Mouse (Mus musculus): Measurements from ENCODE around the gene Spx. TPM values are rescaled to one million over a fixed set of nuclear protein-coding genes. Genes with fewer than 3 reads are reported as not detected.

The Spx gene
- polyA plus RNA-seq, 1 experiment from 2014 or later, result 0.33 TPM

DNA sequence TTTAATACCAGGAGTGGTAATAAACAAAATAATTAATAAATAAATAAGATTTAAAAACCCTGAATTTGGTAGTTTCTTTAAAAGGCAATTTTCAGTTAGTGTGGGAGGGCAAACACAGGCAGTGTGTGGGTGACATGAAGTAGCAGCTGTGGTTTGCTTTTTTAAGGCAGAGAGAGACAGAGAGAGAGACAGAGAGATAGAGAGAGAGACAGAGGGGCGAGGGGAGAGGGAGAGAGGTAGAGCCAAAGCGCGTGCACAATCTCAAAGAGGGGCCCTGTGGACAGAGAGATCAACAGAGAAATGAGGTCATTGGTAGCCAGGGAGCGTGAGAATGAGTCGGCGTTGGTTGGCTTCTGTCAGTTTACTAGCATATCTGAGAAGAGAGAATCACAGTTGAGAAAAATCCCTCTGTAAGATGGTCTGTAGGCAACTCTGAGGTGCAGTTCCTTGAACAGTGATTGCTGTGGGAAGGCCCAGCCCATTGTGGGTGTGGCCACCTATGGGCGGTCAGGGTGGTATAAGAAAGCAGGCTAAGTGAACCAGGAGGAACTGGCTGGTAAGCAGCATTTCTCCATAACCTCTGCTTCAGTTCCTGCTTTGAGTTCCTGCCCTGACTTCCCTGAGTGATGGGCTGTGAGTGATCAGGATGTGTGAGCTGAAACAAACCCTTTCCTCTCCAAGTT, 42.2 kb downstream of the Spx start:
- peaks cover 14% of the 10 kb centered on the region; the same call in 1 of the 2 replicates for H3K4me1 ChIP-seq
- 67% methylated on average over 7 of the region's 7 CpGs for WGBS
- no peak for DNase-seq (ENCODE audit: extremely low spot score, low spot score)
- H3K4me3 ChIP-seq, result no peak overlapping the region
- H3K9me3 ChIP-seq, result no peaks in the 10 kb centered on the region
- H3K27me3 ChIP-seq (ENCODE audit: poor library complexity, severe bottlenecking), result no peaks in the 10 kb centered on the region
- no peak overlapping the region for H3K27ac ChIP-seq
- H3K36me3 ChIP-seq (replicated peaks), result no peaks in the 10 kb centered on the region

DNA sequence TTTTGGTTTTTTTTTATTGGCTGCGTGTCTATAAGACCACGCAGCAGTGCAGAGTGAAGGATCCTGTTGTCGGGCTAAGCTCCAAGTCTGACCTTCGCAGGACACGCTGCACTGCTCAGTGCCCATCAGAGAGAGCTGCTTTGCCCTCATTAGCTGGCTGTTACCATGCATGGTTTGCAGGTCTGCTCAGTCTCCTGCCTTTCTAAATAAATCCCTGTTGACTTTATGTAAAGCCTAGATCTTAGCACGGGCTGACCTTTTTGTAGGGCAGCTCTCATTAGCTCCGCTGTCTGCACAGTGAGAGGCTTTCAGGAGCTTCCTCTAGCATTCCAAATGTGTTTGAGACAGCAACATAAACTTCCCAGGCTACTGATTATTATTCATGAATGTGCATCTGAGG, 44.8 kb downstream of the Spx start:
- no peak overlapping the region for H3K27ac ChIP-seq
- WGBS, result 53% methylated on average over 7 of the region's 7 CpGs
- H3K27me3 ChIP-seq (ENCODE audit: poor library complexity, severe bottlenecking), result no peaks in the 10 kb centered on the region
- H3K4me1 ChIP-seq, result peaks cover 14% of the 10 kb centered on the region; the same call in 1 of the 2 replicates
- no peaks in the 10 kb centered on the region for H3K9me3 ChIP-seq
- DNase-seq (ENCODE audit: extremely low spot score, low spot score), result no peak
- no peaks in the 10 kb centered on the region for H3K36me3 ChIP-seq (replicated peaks)
- no peak overlapping the region for H3K4me3 ChIP-seq

DNA sequence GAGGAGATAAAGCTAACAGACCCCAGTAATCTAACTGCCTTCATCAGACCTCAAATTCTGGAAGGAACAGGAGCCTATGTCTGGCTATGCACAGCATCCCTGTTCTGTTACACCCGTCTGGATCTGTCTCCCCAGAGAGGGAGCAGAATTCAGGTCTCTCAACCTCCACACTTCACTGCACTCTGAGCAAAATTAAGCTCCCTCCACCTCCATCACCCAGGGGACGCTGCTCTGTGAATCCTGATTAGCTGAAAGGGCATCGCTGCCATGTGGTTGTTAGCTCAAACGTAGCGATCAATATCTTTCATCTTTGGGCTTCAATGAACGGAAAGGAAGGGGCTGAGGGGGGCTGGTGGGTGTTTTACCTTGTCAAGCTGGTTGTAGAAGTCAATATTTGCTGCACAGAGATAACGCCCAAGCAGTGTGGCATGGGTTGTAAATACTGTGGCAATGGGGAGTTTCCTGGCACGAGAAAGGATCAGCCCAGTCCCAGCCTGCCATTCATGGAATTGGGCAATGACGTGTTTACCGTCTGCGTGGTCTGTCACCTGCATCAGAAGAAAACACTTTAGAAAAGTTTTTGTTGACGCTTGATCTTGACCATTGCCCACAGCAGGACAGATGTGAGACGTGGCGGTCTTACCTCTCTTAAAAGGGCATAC, 45.9 kb downstream of the Spx start:
- no peak overlapping the region for H3K4me3 ChIP-seq
- WGBS, result 78% methylated on average over 14 of the region's 14 CpGs
- DNase-seq (ENCODE audit: extremely low spot score, low spot score), result no peak
- H3K4me1 ChIP-seq, result peaks cover 14% of the 10 kb centered on the region; the same call in 1 of the 2 replicates
- no peaks in the 10 kb centered on the region for H3K27me3 ChIP-seq (ENCODE audit: poor library complexity, severe bottlenecking)
- H3K9me3 ChIP-seq, result no peaks in the 10 kb centered on the region
- no peaks in the 10 kb centered on the region for H3K36me3 ChIP-seq (replicated peaks)
- no peak overlapping the region for H3K27ac ChIP-seq

DNA sequence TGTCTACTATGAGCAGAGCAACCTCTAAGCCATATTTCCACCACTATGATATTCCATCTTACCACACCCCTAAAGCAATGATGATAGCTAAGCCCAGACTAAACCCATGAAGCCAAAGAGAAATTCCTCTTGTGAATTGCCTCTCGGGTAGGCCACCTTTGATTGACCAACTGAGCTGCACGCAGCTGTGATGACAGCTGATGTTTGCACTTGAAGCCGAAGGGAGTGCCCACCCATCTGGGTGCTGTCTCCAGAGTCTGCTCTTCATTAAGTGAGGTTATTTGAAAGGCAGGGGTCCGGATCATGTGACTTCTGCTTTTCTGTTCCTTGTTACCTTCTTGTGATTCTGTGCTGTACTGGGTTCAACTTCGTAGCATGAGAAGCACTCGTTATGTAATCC, 49.0 kb downstream of the Spx start:
- Histone ChIP-seq H3K27me3 (ENCODE audit: poor library complexity, severe bottlenecking) (no peaks in the 10 kb centered on the region), H3K36me3 (replicated peaks) (no peaks in the 10 kb centered on the region), H3K9me3 (no peaks in the 10 kb centered on the region), H3K4me3 (no peak overlapping the region), H3K4me1 (peaks cover 14% of the 10 kb centered on the region; the same call in 1 of the 2 replicates), H3K27ac (no peak overlapping the region)
- WGBS, result 66% methylated on average over 6 of the region's 6 CpGs
- DNase-seq (ENCODE audit: extremely low spot score, low spot score), result no peak

Other genes with a start within 250 kb of the Spx start
- gene Slco1a6, start 204.9 kb upstream of the Spx start, polyA plus RNA-seq (2016; fragmentation: Nextera tagmentation; extraction: Ambion mirVana), result not detected in 2 replicates
- not detected in 2 replicates for gene Iapp, start 115.0 kb upstream of the Spx start, polyA plus RNA-seq (2016; fragmentation: Nextera tagmentation; extraction: Ambion mirVana)
- gene Slco1a5, start 90.5 kb upstream of the Spx start, polyA plus RNA-seq (2016; fragmentation: Nextera tagmentation; extraction: Ambion mirVana), result 0.31 and 0.46 TPM in 2 replicates
- 19.7 and 20.8 TPM in 2 replicates for gene Pyroxd1, start 67.8 kb upstream of the Spx start, polyA plus RNA-seq (2016; fragmentation: Nextera tagmentation; extraction: Ambion mirVana)
- 42.8 and 43.5 TPM in 2 replicates for gene Recql, start 26.4 kb upstream of the Spx start, polyA plus RNA-seq (2016; fragmentation: Nextera tagmentation; extraction: Ambion mirVana)
- gene Golt1b, start 26.2 kb upstream of the Spx start, polyA plus RNA-seq (2016; fragmentation: Nextera tagmentation; extraction: Ambion mirVana), result 112 and 119 TPM in 2 replicates
- not detected in 2 replicates for gene Gys2, start 59.7 kb downstream of the Spx start, polyA plus RNA-seq (2016; fragmentation: Nextera tagmentation; extraction: Ambion mirVana)
- gene Ldhb, start 94.5 kb downstream of the Spx start, polyA plus RNA-seq (2016; fragmentation: Nextera tagmentation; extraction: Ambion mirVana), result 512 and 551 TPM in 2 replicates
- 0.26 and 0.89 TPM in 2 replicates for gene Kcnj8, start 158.2 kb downstream of the Spx start, polyA plus RNA-seq (2016; fragmentation: Nextera tagmentation; extraction: Ambion mirVana)

Measured in forebrain, embryonic 10.5 days (tissue).